Mouse (Mus musculus): ENCODE results near the gene Zfp667.
"Not testable (repeated sequence)": the region's sequence is repeated elsewhere in the genome, so short reads cannot be mapped to it uniquely, and the experiment has no call there.

Zfp667 gene

DNA sequence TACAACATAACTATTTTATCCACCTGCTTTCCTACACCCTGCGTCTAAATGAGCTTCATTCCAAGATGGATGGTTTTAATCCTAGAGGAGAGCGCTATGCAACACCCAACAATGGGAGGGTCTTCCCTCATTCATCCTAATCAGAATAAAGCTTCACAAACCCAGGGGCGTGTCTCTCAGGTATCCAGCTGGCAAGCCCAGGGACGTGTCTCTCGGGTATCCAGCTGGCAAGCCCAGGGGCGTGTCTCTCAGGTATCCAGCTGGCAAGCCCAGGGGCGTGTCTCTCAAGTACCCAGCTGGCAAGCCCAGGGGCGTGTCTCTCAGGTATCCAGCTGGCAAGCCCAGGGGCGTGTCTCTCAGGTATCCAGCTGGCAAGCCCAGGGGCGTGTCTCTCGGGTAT is 14.4 kb downstream of the Zfp667 start:
- DNase-seq (ENCODE audit: low read depth, low spot score): not testable (repeated sequence)

DNA sequence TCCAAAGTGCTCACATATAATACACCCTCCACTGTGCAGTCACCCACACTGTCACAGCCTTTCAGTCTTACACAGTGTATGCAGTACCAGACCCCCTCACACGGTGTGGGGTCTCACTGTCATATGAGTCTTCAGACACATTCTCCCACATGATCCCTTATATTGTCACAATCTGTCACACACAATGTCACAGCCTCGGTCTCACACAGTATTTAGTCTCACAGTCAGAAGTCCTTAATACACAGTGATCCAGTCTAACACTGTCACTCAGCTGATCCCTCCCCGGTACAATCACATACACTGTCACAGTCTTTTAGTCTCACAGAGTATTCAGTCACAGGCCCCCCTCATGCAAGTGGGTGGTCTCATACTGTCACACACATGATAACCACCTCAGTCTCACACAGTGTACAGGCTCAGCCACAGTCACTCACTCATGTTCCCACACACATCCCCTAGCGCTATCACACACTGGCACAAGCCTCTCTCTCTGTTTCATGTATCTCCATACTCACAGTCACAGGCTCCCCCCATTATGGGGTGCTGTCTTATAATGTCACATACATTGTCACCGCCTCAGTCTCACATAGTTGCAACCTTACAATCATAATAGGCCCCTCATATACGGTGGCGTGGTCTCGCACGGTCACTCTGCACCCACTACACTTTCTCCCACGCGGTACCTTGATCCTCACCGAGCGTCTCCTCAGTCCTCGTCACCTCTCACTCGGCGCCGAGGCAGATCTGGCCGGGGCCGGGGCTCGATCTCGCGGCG is 44.3 kb downstream of the Zfp667 start:
- DNase-seq (ENCODE audit: low read depth, low spot score): peak; percentile 13

DNA sequence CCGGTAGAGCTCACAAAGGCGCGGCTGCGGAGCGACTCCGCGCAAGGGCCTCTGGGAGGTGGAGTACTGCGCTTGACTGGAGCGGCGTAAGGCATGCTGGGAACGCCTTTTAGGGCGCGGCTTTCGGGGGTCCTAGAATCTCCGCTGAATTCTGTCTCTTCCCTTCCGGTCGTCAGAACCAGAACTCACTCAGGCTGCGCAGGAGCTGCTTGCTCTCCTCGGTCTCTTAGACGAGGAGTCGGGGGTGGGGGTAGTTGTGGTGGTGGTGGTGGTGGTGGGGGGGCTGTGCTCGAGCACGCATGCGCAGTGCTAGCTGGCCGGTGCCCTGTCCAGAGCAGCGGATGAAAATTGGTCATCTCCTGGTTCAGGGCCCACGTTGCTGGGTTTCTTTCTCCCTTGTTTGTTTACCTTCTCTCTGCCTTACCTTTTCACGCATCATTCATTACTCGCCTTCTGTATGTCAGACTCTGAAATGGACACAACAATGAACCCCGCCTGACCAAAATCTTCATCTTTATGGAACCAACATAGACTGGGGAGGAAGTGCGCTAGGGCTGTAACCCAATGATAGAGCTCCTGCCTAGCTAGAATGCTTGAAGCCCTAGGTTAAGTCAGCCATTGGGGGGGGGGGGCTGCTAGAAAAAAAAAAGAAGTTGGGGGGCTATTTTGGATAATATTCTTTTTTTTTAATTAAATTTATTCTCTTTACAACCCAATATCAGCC is 45.0 kb downstream of the Zfp667 start, which contains the start of gene Zfp583:
TSS of gene Zfp583 (minus strand) at position 53 of the 724 bp plus-strand sequence.
- DNase-seq (ENCODE audit: low read depth, low spot score): peak; percentile 77

DNA sequence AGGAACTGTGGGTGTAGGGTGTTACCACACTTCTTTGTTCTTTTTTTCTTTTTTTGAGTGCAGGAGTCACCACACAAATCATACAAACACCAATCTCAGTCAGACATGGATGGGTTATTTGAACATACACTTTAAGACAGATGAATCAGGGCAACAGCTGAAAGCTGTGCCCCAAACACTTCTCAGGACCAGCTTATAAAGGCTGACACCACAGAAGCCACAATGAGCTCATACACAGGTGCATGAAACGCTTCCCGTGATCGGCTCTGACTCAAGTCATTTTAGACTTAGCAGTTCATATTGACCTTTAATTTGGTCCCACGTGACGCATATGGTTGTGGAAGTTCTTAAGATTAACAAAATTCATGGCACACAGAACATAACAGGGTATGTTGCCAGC is 53.5 kb downstream of the Zfp667 start:
- no peak for DNase-seq (ENCODE audit: low read depth, low spot score)

DNA sequence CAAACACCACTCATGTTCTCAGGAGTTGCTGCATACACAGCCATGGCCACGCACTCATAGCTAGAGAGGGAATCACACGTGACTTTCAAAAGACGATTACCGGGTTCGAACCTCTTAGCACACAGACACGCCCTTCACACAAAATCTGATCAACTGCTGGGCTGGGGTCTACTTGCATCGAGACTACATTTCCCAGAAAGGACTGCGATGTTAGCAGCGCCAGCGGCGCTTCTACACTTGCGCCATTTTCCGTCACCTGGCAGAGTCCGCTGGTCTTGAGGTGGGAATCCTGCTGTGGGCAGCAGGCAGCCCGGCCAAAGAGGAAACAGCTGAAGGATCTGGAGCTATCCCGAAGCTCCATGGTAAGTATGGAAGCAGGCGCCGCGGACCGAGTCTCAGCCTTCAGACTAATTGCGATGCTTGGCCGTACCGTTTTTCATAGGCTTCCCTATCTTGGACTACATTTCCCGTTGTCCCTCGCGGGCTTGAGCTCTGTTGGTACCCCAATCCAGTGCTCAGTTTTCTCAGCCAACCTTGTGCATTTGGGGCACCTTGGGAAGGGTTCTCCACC is 57.2 kb downstream of the Zfp667 start, which contains the start of gene Gm3854:
TSS of gene Gm3854 (plus strand) at position 259 of the 571 bp plus-strand sequence.
- no peak for DNase-seq (ENCODE audit: low read depth, low spot score)

DNA sequence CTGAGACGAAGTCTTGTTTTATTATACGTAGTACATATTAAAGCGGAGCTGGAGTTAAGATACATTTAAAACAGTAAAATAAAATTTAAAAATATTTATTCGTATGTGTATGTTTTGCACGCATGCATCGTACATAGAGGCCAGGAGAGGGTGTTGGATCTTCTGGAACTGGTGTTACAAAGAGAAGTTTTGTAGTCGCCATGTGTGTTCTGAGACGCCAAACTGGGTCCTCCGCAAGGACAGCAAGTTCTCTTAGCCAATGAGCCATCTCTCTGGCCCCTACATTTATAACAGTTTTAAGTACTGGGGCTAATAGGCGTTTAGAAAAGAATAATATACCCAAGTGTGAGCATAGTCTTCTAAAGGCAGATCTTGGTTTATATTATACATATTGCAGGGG is 57.7 kb downstream of the Zfp667 start:
- no peak for DNase-seq (ENCODE audit: low read depth, low spot score)

All from 3T3-L1 (cell line).